In the genomic region with DNA sequence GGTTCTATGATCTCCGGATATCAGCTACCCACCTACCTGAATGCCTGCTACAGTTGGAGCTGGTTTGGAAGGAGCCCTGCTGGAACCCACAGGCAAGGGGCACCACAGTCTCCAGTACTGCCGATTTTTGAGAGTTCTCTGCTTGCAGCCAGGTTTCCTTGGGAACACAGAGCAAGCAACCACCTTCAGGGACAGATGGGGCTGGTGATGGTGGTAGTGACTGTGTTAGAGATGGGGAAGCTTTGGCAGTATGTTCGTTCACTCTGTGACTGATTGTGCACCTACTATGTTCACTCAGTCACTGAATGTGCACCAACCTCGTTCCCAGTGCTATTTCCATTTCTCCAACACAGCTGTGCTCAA, we compare ENCODE assay signal across 13 mouse cellular contexts.
A peak's percentile ranks its signal among the peaks of the same experiment; 100 is the strongest.
DNase-seq lines count a peak whose midpoint lies in the region; ATAC-seq lines count a peak whose summit lies in the region.
"Had no signal": no experiment of that assay in that cellular context is flagged by ENCODE, and none has a peak within 500 bp of the region (broad histone marks: within the 10 kb centered on the region; RNA-seq: fewer than 3 reads in every experiment).

No protein-coding gene starts in this region.

- H3K4me1 ChIP-seq in forebrain, embryonic 14.5 days (ENCODE audit: control insufficient read depth, insufficient read depth, low read length): peaks cover 39% of the 10 kb centered on the region
- H3K4me1 ChIP-seq in neural tube, embryonic 14.5 days (ENCODE audit: control insufficient read depth, insufficient read depth, low read length): peaks cover 38% of the 10 kb centered on the region

- 64% methylated on average over 4 of the region's 4 CpGs for WGBS in forebrain, embryonic 14.5 days
- WGBS in neural tube, embryonic 14.5 days: 63% methylated on average over 4 of the region's 4 CpGs

- no peak; the same call in 1 of the 2 replicates for ATAC-seq in forebrain, embryonic 14.5 days
- no peak for ATAC-seq in neural tube, embryonic 14.5 days (ENCODE audit: low read depth)
- ATAC-seq in erythroblast, adult 5-6 weeks (replicated peaks; ENCODE audit: low FRiP score, poor library complexity, severe bottlenecking): no peak

- H3K27me3 ChIP-seq in forebrain, embryonic 14.5 days (replicated peaks; ENCODE audit: control insufficient read depth, insufficient read depth, low read length): no peaks in the 10 kb centered on the region
- H3K27me3 ChIP-seq in neural tube, embryonic 14.5 days (ENCODE audit: control insufficient read depth, insufficient read depth, low read length): no peaks in the 10 kb centered on the region

- H3K9ac ChIP-seq in forebrain, embryonic 14.5 days (ENCODE audit: low read length): no peak overlapping the region
- no peak overlapping the region for H3K9ac ChIP-seq in neural tube, embryonic 14.5 days (replicated peaks; ENCODE audit: low read depth, low read length)
- H3K9ac ChIP-seq: lung, embryonic 14.5 days had no signal

- peak overlapping the region; percentile 88 for H3K27ac ChIP-seq in forebrain, embryonic 14.5 days (ENCODE audit: low read depth, low read length)
- peak overlapping the region; percentile 84 for H3K27ac ChIP-seq in neural tube, embryonic 14.5 days (ENCODE audit: low read depth, low read length)

- H3K4me3 ChIP-seq in forebrain, embryonic 14.5 days (ENCODE audit: low read depth, low read length): no peak overlapping the region
- no peak overlapping the region for H3K4me3 ChIP-seq in neural tube, embryonic 14.5 days (ENCODE audit: low read depth, low read length)

- no peaks in the 10 kb centered on the region for H3K9me3 ChIP-seq in forebrain, embryonic 14.5 days (replicated peaks; ENCODE audit: control insufficient read depth, low read length)
- H3K9me3 ChIP-seq in neural tube, embryonic 14.5 days (ENCODE audit: control insufficient read depth, low read length): no peaks in the 10 kb centered on the region

- H3K4me2 ChIP-seq in forebrain, embryonic 14.5 days (ENCODE audit: low read length): no peak overlapping the region
- no peak overlapping the region for H3K4me2 ChIP-seq in neural tube, embryonic 14.5 days (ENCODE audit: low read depth, low read length)
- H3K4me2 ChIP-seq: lung, embryonic 14.5 days had no signal

- no peaks in the 10 kb centered on the region for H3K36me3 ChIP-seq in forebrain, embryonic 14.5 days (ENCODE audit: control insufficient read depth, insufficient read depth, low read length)
- H3K36me3 ChIP-seq in neural tube, embryonic 14.5 days (ENCODE audit: control insufficient read depth, insufficient read depth, low read length): no peaks in the 10 kb centered on the region

- DNase-seq in layer of hippocampus, adult 11-12 months (ENCODE audit: low spot score): peak; percentile 60
- DNase-seq in layer of hippocampus, adult 9-10 months (ENCODE audit: low spot score): no peak
- peak; percentile 62 for DNase-seq in forebrain, embryonic 14.5 days (ENCODE audit: low spot score)
- peak; percentile 79 for DNase-seq in layer of hippocampus, adult 9-11 months
- no peak for DNase-seq in embryo, embryonic 11 days
- no peak for DNase-seq in urinary bladder, postnatal 10 days (ENCODE audit: low spot score)
- DNase-seq: adrenal gland, postnatal 10 days; cerebellum, adult 18-20 months; heart, postnatal 10 days; thymus, postnatal 25 days had no signal

Comparison
In these comparisons a context has a peak if more than half of its experiments do, and no peak if none do; other contexts are left out.
1. DNase-seq: peak in layer of hippocampus, adult 11-12 months (single experiment), forebrain, embryonic 14.5 days (single experiment) and layer of hippocampus, adult 9-11 months (single experiment); none in layer of hippocampus, adult 9-10 months (single experiment), embryo, embryonic 11 days (single experiment) and urinary bladder, postnatal 10 days (single experiment).